Mouse (Mus musculus): ENCODE data around the gene Nod2.

GRCm38 (mm10) chr8:88618612-88619011 lies 28.5 kb upstream of the Nod2 start:
- no peak for TF ChIP-seq CTCF (IDR thresholded peaks at IDR 0.05; ENCODE audit: control insufficient read depth, insufficient read depth, insufficient read length)
- TF ChIP-seq MYOD1 (IDR thresholded peaks at IDR 0.05; ENCODE audit: control insufficient read depth, insufficient read length, low read depth), result no peak

Measured in C2C12 (cell line).